Mouse (Mus musculus) liver, adult 2 months (tissue): ENCODE data around the gene Peli2. TPM values are rescaled to one million over a fixed set of nuclear protein-coding genes. Genes with fewer than 3 reads are reported as not detected.
"Not testable (repeated sequence)": the region's sequence is repeated elsewhere in the genome, so short reads cannot be mapped to it uniquely, and the experiment has no call there.

ENCODE experiments used
- DNase-seq: peaks from one replicate; pipeline ENCODE4 v3.0.0-alpha.2; 2011; ENCODE audit warnings: low read depth, low spot score; ENCODE audit errors: extremely low read depth
- H3K27ac ChIP-seq: fragments of 200-500 bp; replicated peaks from 2 replicates; pipeline ENCODE4 v1.5.1; 2012; ENCODE audit warnings: low read depth, mild to moderate bottlenecking, control low read depth, inconsistent platforms, low read length; ENCODE audit not compliant: insufficient read depth
- H3K27me3 ChIP-seq: fragments of 200-500 bp; 2 replicates; pipeline ENCODE4 v1.6.1; 2012; ENCODE audit warnings: mild to moderate bottlenecking, moderate library complexity, low read length, inconsistent platforms; ENCODE audit not compliant: control insufficient read depth, insufficient read depth
- H3K36me3 ChIP-seq: fragments of 200-500 bp; 2 replicates; pipeline ENCODE4 v1.6.1; 2012; ENCODE audit warnings: low read length, inconsistent platforms; ENCODE audit not compliant: control insufficient read depth, insufficient read depth
- H3K4me1 ChIP-seq: fragments of 200-500 bp; 2 replicates; pipeline ENCODE4 v1.6.1; 2011; ENCODE audit warnings: low read length; ENCODE audit not compliant: control insufficient read depth, insufficient read depth
- H3K4me3 ChIP-seq: fragments of 200-500 bp; 2 replicates; pipeline ENCODE4 v1.5.1; 2011; ENCODE audit warnings: low read depth, mild to moderate bottlenecking, control low read depth, low read length, moderate library complexity; ENCODE audit not compliant: insufficient read depth
- H3K79me2 ChIP-seq: fragments of 200-500 bp; 2 replicates; pipeline ENCODE4 v1.6.1; 2012; ENCODE audit warnings: inconsistent platforms, mild to moderate bottlenecking, low read length, moderate library complexity; ENCODE audit not compliant: control insufficient read depth, insufficient read depth
- H3K9ac ChIP-seq: fragments of 200-500 bp; 2 replicates; pipeline ENCODE4 v1.6.1; 2012; ENCODE audit warnings: low read depth, mild to moderate bottlenecking, control low read depth, inconsistent platforms, low read length
- CTCF ChIP-seq: fragments of 200-500 bp; IDR thresholded peaks from 2 replicates; pipeline ENCODE4 v1.5.1; 2011; ENCODE audit warnings: low read depth, low read length, control low read depth
- POLR2A ChIP-seq: fragments of 200-500 bp; IDR thresholded peaks from 2 replicates; pipeline ENCODE4 v1.6.1; 2011; ENCODE audit warnings: low read length, control low read depth; ENCODE audit not compliant: insufficient read depth; ENCODE audit errors: extremely low read depth
- WGBS: fragments of 180-500 bp; shearing (Covaris S2); methylation state at CpG from one replicate; pipeline ENCODE4 v1.1.7; 2018; 5-methylcytosine and 5-hydroxymethylcytosine counted together
- polyA plus RNA-seq: library from polyadenylated mRNA; depleted of rRNA; stranded (reverse); fragments of >200 nt; gene quantifications from 2 replicates; pipeline ENCODE4 v1.2.3, GENCODE M21; 2012; rRNA removed
- total RNA-seq: library from RNA; depleted of rRNA; stranded (reverse); fragments of >200 nt; gene quantifications from 2 replicates; pipeline ENCODE4 v1.2.3, GENCODE M21; 2014; rRNA removed

Peli2 gene
- 14.7 and 16.8 TPM in 2 replicates for total RNA-seq
- 12.7 and 13.3 TPM in 2 replicates for polyA plus RNA-seq

DNA sequence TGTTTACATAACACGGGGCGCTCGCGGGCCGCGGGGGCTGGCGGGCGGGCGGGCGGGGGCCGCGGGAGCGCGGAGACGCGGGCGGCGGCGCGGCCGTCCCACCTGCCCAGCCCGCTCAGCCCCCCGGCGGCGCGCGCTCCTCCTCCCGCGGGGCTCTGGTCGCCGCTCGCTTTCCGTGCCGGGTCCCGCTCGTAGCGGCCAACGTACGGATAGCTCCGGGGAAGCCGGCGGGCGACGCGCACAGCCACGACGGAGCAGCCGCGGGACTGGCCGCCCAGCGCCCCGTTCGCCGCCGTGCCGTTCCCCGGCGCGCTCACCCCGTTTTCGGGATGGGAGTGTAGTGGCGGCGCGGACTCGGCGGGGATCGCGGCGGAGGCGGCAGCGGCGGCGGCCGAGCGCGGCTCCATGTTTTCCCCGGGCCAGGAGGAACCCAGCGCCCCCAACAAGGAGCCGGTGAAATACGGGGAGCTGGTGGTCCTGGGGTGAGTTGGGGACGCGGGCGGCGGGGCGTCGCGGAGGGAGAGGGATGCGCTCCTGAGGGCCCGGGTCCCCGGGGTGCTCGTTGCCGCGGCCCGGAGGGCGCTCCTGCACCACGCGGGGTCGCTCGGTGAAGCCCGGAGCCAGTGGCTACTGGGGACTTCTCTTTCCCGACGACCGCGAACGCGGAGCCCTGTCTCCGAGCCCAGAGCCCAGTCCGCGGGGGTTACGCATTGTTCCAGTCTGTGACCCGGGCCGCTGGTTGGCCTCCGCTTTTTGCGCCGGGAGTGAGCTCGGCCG is at the start of gene Peli2:
Gene Peli2 (plus strand): TSS at position 72 of the 777 bp plus-strand sequence.
- H3K4me1 ChIP-seq, result peaks cover 6% of the 10 kb centered on the region
- under 1% methylated on average over 109 of the region's 117 CpGs for WGBS
- peaks cover 10% of the 10 kb centered on the region; the same call in 1 of the 2 replicates for H3K79me2 ChIP-seq
- H3K36me3 ChIP-seq, result no peaks in the 10 kb centered on the region
- peak within 1 kb of the TSS; percentile 99 for H3K9ac ChIP-seq
- peak within 1 kb of the TSS; percentile 81 for H3K27ac ChIP-seq
- DNase-seq, result peak; percentile 52
- TF ChIP-seq POLR2A (0 out of 2 replicates have a peak, but pooled peaks have one; percentile 21), CTCF (no peak)
- H3K27me3 ChIP-seq, result no peaks in the 10 kb centered on the region
- peak within 1 kb of the TSS; percentile 97 for H3K4me3 ChIP-seq

DNA sequence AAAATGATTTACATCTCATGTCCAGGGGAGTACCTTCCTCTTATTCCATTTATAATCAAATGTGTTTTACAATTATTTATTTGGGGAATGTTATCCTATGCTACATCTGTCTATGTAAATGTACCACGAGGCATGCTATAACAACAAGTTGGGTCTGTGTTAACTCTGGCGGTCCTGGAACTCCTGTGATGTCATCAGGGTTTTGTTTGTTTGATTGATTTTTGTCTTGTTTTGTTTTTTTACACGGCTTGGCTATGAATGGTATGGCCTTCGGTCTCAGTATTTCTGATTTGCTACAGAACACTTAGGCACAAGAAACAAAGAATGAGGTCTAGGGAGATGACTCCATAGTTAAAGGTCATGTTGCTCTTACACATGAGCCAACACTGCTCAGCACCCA is 48.5 kb upstream of the Peli2 start:
- no peaks in the 10 kb centered on the region for H3K27me3 ChIP-seq
- TF ChIP-seq POLR2A (no peak), CTCF (no peak)
- DNase-seq, result peak; percentile 30
- no peak overlapping the region for H3K27ac ChIP-seq
- no peaks in the 10 kb centered on the region for H3K36me3 ChIP-seq
- peaks cover 1% of the 10 kb centered on the region; the same call in 1 of the 2 replicates for H3K4me1 ChIP-seq
- H3K4me3 ChIP-seq, result no peak overlapping the region
- no peaks in the 10 kb centered on the region for H3K79me2 ChIP-seq
- WGBS, result 23% methylated on average over 4 of the region's 4 CpGs
- H3K9ac ChIP-seq, result no peak overlapping the region

DNA sequence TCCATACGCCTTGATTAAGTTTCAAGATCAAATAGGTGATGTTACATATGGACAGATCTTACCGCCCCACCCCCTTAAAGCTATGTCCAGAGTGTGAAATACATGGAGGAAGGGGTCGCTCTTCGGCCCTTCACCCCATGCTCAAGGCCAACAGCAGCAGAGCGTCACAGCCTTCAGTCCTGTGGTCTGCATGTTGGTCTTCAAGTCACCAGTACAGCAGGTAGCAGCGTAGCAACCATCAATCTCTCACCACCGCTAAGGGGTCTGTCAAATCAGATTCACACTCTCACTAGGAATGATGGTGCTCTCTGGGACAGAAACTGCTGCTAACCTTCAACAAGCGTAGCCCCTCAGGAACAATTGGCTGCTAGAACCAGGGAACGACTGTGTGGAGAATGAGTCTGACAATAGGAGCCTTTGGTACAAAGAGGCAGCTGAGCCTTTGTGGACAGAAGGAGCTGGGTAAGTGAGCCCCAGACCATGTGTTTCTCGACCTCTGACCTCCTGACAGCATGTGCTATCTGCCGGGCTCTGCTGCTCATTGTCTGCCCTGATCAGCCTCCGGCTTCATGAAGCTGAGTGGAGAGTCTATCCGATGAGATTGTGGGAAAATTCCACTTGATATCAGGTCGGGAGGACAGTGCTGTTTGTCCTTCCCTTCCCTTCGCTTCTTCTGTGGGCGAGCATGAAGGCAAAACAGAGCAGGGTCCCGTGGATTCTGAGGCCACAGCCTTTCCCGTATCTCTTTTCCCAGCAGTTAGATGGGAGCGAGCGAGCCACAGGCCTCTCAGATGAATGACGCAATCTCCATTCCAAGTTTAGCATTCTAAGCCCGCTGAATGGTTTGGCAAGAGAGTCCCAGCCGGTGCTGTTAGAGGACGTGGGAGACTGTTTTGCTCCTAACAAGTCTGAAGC is 47.1 kb upstream of the Peli2 start:
- Histone ChIP-seq H3K79me2 (no peaks in the 10 kb centered on the region), H3K27me3 (no peaks in the 10 kb centered on the region), H3K4me3 (no peak overlapping the region), H3K27ac (no peak overlapping the region), H3K4me1 (peaks cover 1% of the 10 kb centered on the region; the same call in 1 of the 2 replicates), H3K9ac (no peak overlapping the region), H3K36me3 (no peaks in the 10 kb centered on the region)
- no peak for TF ChIP-seq CTCF
- TF ChIP-seq POLR2A, result no peak
- DNase-seq, result peak; percentile 35
- 45% methylated on average over 24 of the region's 24 CpGs for WGBS

- H3K4me1 ChIP-seq, DNase-seq, H3K27me3 ChIP-seq, H3K9ac ChIP-seq, H3K27ac ChIP-seq, H3K4me3 ChIP-seq, H3K36me3 ChIP-seq, H3K79me2 ChIP-seq: not testable (repeated sequence)
- 94% methylated on average over 17 of the region's 17 CpGs for WGBS
These were observed 41.0 kb upstream of the Peli2 start for GRCm38 (mm10) chr14:48079574-48079973.

DNA sequence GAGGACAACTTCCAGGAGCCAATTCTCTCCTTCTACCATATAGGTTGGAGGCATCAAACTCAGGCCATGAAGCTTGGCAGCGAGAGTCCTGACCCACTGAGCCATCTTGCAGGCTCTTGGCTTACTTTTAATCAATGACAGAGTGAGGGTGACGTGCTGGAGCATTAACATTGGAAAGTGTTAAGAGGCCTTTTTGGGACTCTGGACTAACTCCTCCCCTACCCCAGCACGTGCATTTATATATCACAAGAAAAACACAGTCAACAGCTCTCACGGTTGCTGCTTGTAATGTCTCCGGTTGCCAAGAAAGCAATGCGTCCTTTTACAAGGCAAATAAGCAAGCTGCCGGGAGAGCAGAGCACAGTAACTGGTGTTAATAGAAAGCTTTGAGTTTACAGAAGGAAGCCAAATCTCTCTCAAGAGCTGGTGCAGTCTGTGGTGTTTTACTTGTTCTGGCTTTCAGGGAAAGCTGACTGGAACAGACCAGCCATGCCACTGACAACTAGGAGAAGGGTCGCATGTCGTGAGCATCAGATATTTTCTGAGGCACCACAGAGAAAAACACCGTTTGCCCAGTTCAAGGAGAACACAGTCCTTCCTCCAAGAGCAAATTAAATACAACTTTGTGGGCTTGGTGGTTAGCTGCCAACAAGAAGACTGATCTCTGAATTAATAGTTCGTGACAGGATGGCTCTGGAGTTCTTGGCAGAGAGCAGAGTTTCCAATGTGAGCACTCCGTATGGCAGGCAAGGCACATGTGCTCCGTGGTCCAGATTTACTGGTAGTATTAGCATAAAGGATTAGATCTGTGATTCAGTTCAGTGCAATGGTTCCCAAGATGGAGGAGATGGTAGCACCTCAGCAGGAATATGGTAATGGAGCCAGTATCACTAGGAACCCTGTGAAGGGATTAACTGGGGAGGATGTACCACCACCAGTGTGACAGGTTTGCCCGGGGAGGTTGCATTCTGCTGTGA is 36.5 kb upstream of the Peli2 start:
- no peak overlapping the region for H3K27ac ChIP-seq
- no peaks in the 10 kb centered on the region for H3K36me3 ChIP-seq
- H3K79me2 ChIP-seq, result no peaks in the 10 kb centered on the region
- DNase-seq, result no peak
- 58% methylated on average over 14 of the region's 14 CpGs for WGBS
- TF ChIP-seq POLR2A, result no peak
- TF ChIP-seq CTCF, result no peak
- H3K4me1 ChIP-seq, result no peaks in the 10 kb centered on the region
- H3K9ac ChIP-seq, result no peak overlapping the region
- no peak overlapping the region for H3K4me3 ChIP-seq
- no peaks in the 10 kb centered on the region for H3K27me3 ChIP-seq
